Mouse (Mus musculus) lung, postnatal 0 days (tissue): ENCODE results near the gene Poldip2.

Experiments
- CTCF ChIP-seq: IDR thresholded peaks from 2 replicates; pipeline ENCODE4 v1.5.1; 2016; ENCODE audit warnings: antibody characterized with exemption, mild to moderate bottlenecking
- EP300 ChIP-seq: IDR thresholded peaks from 2 replicates; pipeline ENCODE4 v1.6.1; 2016; ENCODE audit warnings: antibody characterized with exemption, mild to moderate bottlenecking, control low read depth

DNA sequence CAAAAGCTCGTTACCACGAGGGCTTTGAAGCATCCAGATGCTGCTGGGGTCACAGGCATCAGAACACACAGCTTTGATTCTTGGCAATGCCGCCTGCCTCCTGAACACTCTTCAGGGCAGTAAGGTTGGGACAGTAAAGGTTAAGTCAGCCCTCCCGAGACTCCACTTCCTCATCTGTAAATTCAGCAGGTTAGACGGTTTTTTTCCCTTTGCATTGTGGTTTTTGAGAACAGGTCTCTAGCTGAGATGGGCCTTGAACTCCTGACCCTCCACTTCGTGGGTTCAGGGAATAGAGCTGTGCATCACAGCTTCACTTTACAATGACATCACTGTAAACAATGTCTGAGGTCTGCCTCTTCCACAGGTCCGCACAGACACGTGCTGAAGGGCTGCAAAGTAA is 33.2 kb downstream of the Poldip2 start:
- TF ChIP-seq CTCF (no peak), EP300 (no peak)
